8 mouse cellular contexts compared by ENCODE assay signal in genomic region chr11:87578249-87578962, GRCm38 (mm10). TPM values are rescaled to one million over a fixed set of nuclear protein-coding genes. Genes with fewer than 3 reads are reported as not detected.
A peak's percentile ranks its signal among the peaks of the same experiment; 100 is the strongest.
DNase-seq lines count a peak whose midpoint lies in the region; ATAC-seq and TF ChIP-seq lines count a peak whose summit lies in the region.

No protein-coding gene starts in this region.

- H3K27ac ChIP-seq in cortical plate, adult 2 months (ENCODE audit: insufficient read depth, low read length): peak overlapping the region; percentile 97
- H3K27ac ChIP-seq in hindbrain, embryonic 16.5 days (ENCODE audit: low read depth, low read length): peak overlapping the region; percentile 66

- peak overlapping the region; percentile 77 for H3K9ac ChIP-seq in hindbrain, embryonic 16.5 days (ENCODE audit: low read depth, low read length)

- H3K36me3 ChIP-seq in hindbrain, embryonic 16.5 days (ENCODE audit: control insufficient read depth, insufficient read depth, low read length): no peaks in the 10 kb centered on the region

- TF ChIP-seq CTCF in cortical plate, adult 2 months (IDR thresholded peaks at IDR 0.05; ENCODE audit: extremely low read depth, insufficient read depth, low read length): no peak

- H3K27me3 ChIP-seq in hindbrain, embryonic 16.5 days (replicated peaks; ENCODE audit: control insufficient read depth, insufficient read depth, low read length): no peaks in the 10 kb centered on the region

- DNase-seq in adrenal gland, adult 2 months: peak; percentile 84
- peak; percentile 70 for DNase-seq in gastrocnemius, postnatal 10 days
- DNase-seq in left cerebral cortex, postnatal 25 days (ENCODE audit: low spot score in 2 of 2): peak; percentile 48 to 73
- peak; percentile 63 for DNase-seq in right cerebral cortex, postnatal 14 days

- under 1% methylated on average over 40 of the region's 40 CpGs for WGBS in hindbrain, embryonic 16.5 days

- peak overlapping the region; percentile 78 for H3K4me3 ChIP-seq in cortical plate, adult 2 months (ENCODE audit: insufficient read depth, low read length)
- H3K4me3 ChIP-seq in hindbrain, embryonic 16.5 days (ENCODE audit: low read length): peak overlapping the region; percentile 56

- H3K9me3 ChIP-seq in hindbrain, embryonic 16.5 days (ENCODE audit: control insufficient read depth, low read length): no peaks in the 10 kb centered on the region

- peaks cover 4% of the 10 kb centered on the region for H3K4me1 ChIP-seq in cortical plate, adult 2 months (ENCODE audit: control insufficient read depth, insufficient read depth, low read length)
- H3K4me1 ChIP-seq in hindbrain, embryonic 16.5 days (ENCODE audit: control insufficient read depth, insufficient read depth, low read depth, low read length): peaks cover 11% of the 10 kb centered on the region

- peak; percentile 80 for ATAC-seq in hindbrain, embryonic 16.5 days
- ATAC-seq in megakaryocyte progenitor cell, adult 5-6 weeks (replicated peaks; ENCODE audit: poor library complexity): peak; percentile 81
- ATAC-seq in activated CD4-positive, CD25-positive, alpha-beta regulatory T cell, adult 4 months: no peak

- H3K4me2 ChIP-seq in hindbrain, embryonic 16.5 days (ENCODE audit: low read length): peak overlapping the region; percentile 79

- intact Hi-C loops in left cerebral cortex, postnatal 25 days (cut with DNase I): no loop called here

- no peak for TF ChIP-seq POLR2A in cortical plate, adult 2 months (IDR thresholded peaks at IDR 0.05; ENCODE audit: extremely low read depth, insufficient read depth, low read length)

RNA-seq across cellular contexts. Expression of gene Sept4, which starts 9.7 kb away (rescaled TPM):
- total RNA-seq in adrenal gland, adult 2 months (2021): 10 to 100 TPM; 42.0 to 52.8 TPM
- polyA plus RNA-seq in adrenal gland, adult 2 months (2012; rRNA removed): 14.8 and 14.9 TPM in 2 replicates
- 424 and 429 TPM in 2 replicates for polyA plus RNA-seq in cortical plate, adult 2 months (2012; rRNA removed)
- total RNA-seq in gastrocnemius, postnatal 10 days (2021): 10 to 100 TPM; 45.9 to 59.6 TPM
- 43.4 and 47.7 TPM in 2 replicates for polyA plus RNA-seq in hindbrain, embryonic 16.5 days (2015; fragmentation: Nextera tagmentation; extraction: Ambion mirVana)
- total RNA-seq in left cerebral cortex, postnatal 25 days (2021): 100 to 1,000 TPM; 135 to 151 TPM
- 1.6 and 2.7 TPM in 2 replicates for total RNA-seq in megakaryocyte progenitor cell, adult 5-6 weeks (2015)
- 1.5 and 4.8 TPM in 2 replicates for total RNA-seq in megakaryocyte progenitor cell, adult 5-6 weeks (2017)
- 1 to 10 TPM in 1 of 2 experiments, under 1 TPM in 1; 0.49 to 2.5 TPM for polyA plus RNA-seq in activated CD4-positive, CD25-positive, alpha-beta regulatory T cell, adult 4 months (2017; shearing (Covaris generic))

RNA-seq across cellular contexts. Expression of gene Gm11492, which starts 12.0 kb away (rescaled TPM):
- not detected for total RNA-seq in adrenal gland, adult 2 months (2021)
- polyA plus RNA-seq in adrenal gland, adult 2 months (2012; rRNA removed): not detected in 2 replicates
- polyA plus RNA-seq in cortical plate, adult 2 months (2012; rRNA removed): 0.06 and 0.13 TPM in 2 replicates
- total RNA-seq in gastrocnemius, postnatal 10 days (2021): not detected
- not detected in 2 replicates for polyA plus RNA-seq in hindbrain, embryonic 16.5 days (2015; fragmentation: Nextera tagmentation; extraction: Ambion mirVana)
- total RNA-seq in left cerebral cortex, postnatal 25 days (2021): not detected
- total RNA-seq in megakaryocyte progenitor cell, adult 5-6 weeks (2015): not detected in 2 replicates
- not detected in 2 replicates for total RNA-seq in megakaryocyte progenitor cell, adult 5-6 weeks (2017)
- polyA plus RNA-seq in activated CD4-positive, CD25-positive, alpha-beta regulatory T cell, adult 4 months (2017; shearing (Covaris generic)): not detected

RNA-seq across cellular contexts. Expression of gene Mtmr4, which starts 13.6 kb away (rescaled TPM):
- total RNA-seq in adrenal gland, adult 2 months (2021): 10 to 100 TPM; 24.6 to 31.1 TPM
- polyA plus RNA-seq in adrenal gland, adult 2 months (2012; rRNA removed): 13.0 and 15.2 TPM in 2 replicates
- polyA plus RNA-seq in cortical plate, adult 2 months (2012; rRNA removed): 46.0 and 47.0 TPM in 2 replicates
- total RNA-seq in gastrocnemius, postnatal 10 days (2021): 10 to 100 TPM; 10.9 to 13.3 TPM
- 40.3 and 51.6 TPM in 2 replicates for polyA plus RNA-seq in hindbrain, embryonic 16.5 days (2015; fragmentation: Nextera tagmentation; extraction: Ambion mirVana)
- 10 to 100 TPM; 90.6 to 95.2 TPM for total RNA-seq in left cerebral cortex, postnatal 25 days (2021)
- 14.4 and 15.7 TPM in 2 replicates for total RNA-seq in megakaryocyte progenitor cell, adult 5-6 weeks (2015)
- total RNA-seq in megakaryocyte progenitor cell, adult 5-6 weeks (2017): 20.9 and 25.0 TPM in 2 replicates
- polyA plus RNA-seq in activated CD4-positive, CD25-positive, alpha-beta regulatory T cell, adult 4 months (2017; shearing (Covaris generic)): 10 to 100 TPM; 10.2 to 11.1 TPM

RNA-seq across cellular contexts. Expression of gene Hsf5, which starts 38.6 kb away (rescaled TPM):
- total RNA-seq in adrenal gland, adult 2 months (2021): under 1 TPM in 1 of 2 experiments, not detected in 1; 0.12 TPM
- polyA plus RNA-seq in adrenal gland, adult 2 months (2012; rRNA removed): 0.04 TPM in 1 of 2 replicates, not detected in the other
- 0.40 and 0.42 TPM in 2 replicates for polyA plus RNA-seq in cortical plate, adult 2 months (2012; rRNA removed)
- under 1 TPM in 1 of 2 experiments, not detected in 1; 0.05 TPM for total RNA-seq in gastrocnemius, postnatal 10 days (2021)
- 0.34 and 0.45 TPM in 2 replicates for polyA plus RNA-seq in hindbrain, embryonic 16.5 days (2015; fragmentation: Nextera tagmentation; extraction: Ambion mirVana)
- total RNA-seq in left cerebral cortex, postnatal 25 days (2021): under 1 TPM; 0.27 to 0.71 TPM
- total RNA-seq in megakaryocyte progenitor cell, adult 5-6 weeks (2015): not detected in 2 replicates
- not detected in 2 replicates for total RNA-seq in megakaryocyte progenitor cell, adult 5-6 weeks (2017)
- polyA plus RNA-seq in activated CD4-positive, CD25-positive, alpha-beta regulatory T cell, adult 4 months (2017; shearing (Covaris generic)): under 1 TPM in 1 of 2 experiments, not detected in 1; 0.11 TPM

Comparison
In these comparisons a context has a peak if more than half of its experiments do, and no peak if none do; other contexts are left out.
1. RNA of gene Sept4, which starts 9.7 kb away (total RNA-seq): 135 to 151 TPM in left cerebral cortex, postnatal 25 days, 45.9 to 59.6 TPM in gastrocnemius, postnatal 10 days and 42.0 to 52.8 TPM in adrenal gland, adult 2 months; 1.5 to 4.8 TPM in megakaryocyte progenitor cell, adult 5-6 weeks; every median in the first group is over 4 times any median in the second.
2. Peak in every context shown above with its lines, with median percentiles within 50 percentile points of each other: DNase-seq.